Mouse (Mus musculus) kidney, adult 11 months (tissue): ENCODE data around the gene Gm14226.
A peak's percentile ranks its signal among the peaks of the same experiment; 100 is the strongest.
"Not testable (repeated sequence)": the region's sequence is repeated elsewhere in the genome, so short reads cannot be mapped to it uniquely, and the experiment has no call there.

ENCODE experiments used
- DNase-seq: peaks from one replicate; pipeline ENCODE4 v3.0.0; 2022

The Gm14226 gene

GRCm38 (mm10) chr2:155018251-155018755 lies at the start of gene Gm14226:
Gm14226 (plus strand) TSS chr2:155018266.
- not testable (repeated sequence) for DNase-seq

GRCm38 (mm10) chr2:154969740-154970397 lies 48.2 kb upstream of the Gm14226 start:
- not testable (repeated sequence) for DNase-seq

GRCm38 (mm10) chr2:154971919-154972692 lies 46.0 kb upstream of the Gm14226 start:
- no peak for DNase-seq

GRCm38 (mm10) chr2:154972981-154973380 lies 45.1 kb upstream of the Gm14226 start:
- no peak for DNase-seq

GRCm38 (mm10) chr2:154986609-154987008 lies 31.5 kb upstream of the Gm14226 start:
- DNase-seq = no peak

GRCm38 (mm10) chr2:154991411-154991810 lies 26.7 kb upstream of the Gm14226 start:
- DNase-seq = no peak

- no peak for DNase-seq
These were observed 26.0 kb upstream of the Gm14226 start for GRCm38 (mm10) chr2:154992083-154992482.

- no peak for DNase-seq
These were observed 12.6 kb upstream of the Gm14226 start for GRCm38 (mm10) chr2:155005491-155005890.

GRCm38 (mm10) chr2:155011086-155011656 lies 6.9 kb upstream of the Gm14226 start:
- DNase-seq = no peak

GRCm38 (mm10) chr2:155012991-155013390 lies 5.1 kb upstream of the Gm14226 start:
- no peak for DNase-seq

GRCm38 (mm10) chr2:155016751-155017150 lies 1.3 kb upstream of the Gm14226 start:
- not testable (repeated sequence) for DNase-seq

GRCm38 (mm10) chr2:155018762-155019641 lies 936 bp downstream of the Gm14226 start:
- peak; percentile 28 for DNase-seq

- DNase-seq = peak; percentile 84
These were observed 1.6 kb downstream of the Gm14226 start for GRCm38 (mm10) chr2:155019673-155020072.

GRCm38 (mm10) chr2:155020247-155020826 lies 2.3 kb downstream of the Gm14226 start:
- DNase-seq = not testable (repeated sequence)

GRCm38 (mm10) chr2:155030831-155031230 lies 12.8 kb downstream of the Gm14226 start:
- no peak for DNase-seq

GRCm38 (mm10) chr2:155032938-155033710 lies 15.1 kb downstream of the Gm14226 start:
- DNase-seq = no peak

GRCm38 (mm10) chr2:155039956-155040355 lies 21.9 kb downstream of the Gm14226 start:
- DNase-seq = no peak

- DNase-seq = no peak
These were observed 26.5 kb downstream of the Gm14226 start for GRCm38 (mm10) chr2:155044542-155044941.

- DNase-seq = no peak
These were observed 27.0 kb downstream of the Gm14226 start for GRCm38 (mm10) chr2:155045075-155045474.

- no peak for DNase-seq
These were observed 28.7 kb downstream of the Gm14226 start for GRCm38 (mm10) chr2:155046803-155047202.

GRCm38 (mm10) chr2:155047452-155048178 lies 29.5 kb downstream of the Gm14226 start:
- no peak for DNase-seq
